Mouse (Mus musculus) adrenal gland, adult 18-20 months (tissue): ENCODE measurements at regions not wholly inside any gene's neighbourhood (a gene's known extent, or its start where the extent isn't known, plus 50 kb on each side); places are given as distances from the start of the nearest gene placed in this dataset.

Experiments used
- DNase-seq, 2 experiments: peaks; one replicate each; pipeline ENCODE4 v3.0.0; 2021 to 2022; ENCODE audit warnings: low spot score in 2 of 2

DNA sequence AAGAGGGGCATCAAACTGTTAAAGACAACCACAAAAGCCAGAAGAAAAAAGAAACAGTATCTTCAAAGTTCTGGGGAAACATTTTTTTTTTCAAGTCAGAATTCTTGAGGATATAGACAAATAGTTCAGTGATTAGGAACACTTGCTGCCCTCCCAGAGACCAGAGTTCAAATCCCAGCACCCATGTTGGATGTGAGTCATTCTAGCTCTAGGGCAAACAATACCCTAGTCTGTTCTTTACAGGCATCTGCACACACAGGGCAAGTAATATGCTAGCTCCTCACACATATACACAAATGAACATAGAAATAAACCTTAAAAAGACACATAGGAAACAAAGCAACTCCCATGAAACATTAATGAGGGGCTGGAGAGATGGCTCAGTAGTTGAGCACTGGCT is 256.8 kb downstream of the Mreg start:
- DNase-seq: no peak

DNA sequence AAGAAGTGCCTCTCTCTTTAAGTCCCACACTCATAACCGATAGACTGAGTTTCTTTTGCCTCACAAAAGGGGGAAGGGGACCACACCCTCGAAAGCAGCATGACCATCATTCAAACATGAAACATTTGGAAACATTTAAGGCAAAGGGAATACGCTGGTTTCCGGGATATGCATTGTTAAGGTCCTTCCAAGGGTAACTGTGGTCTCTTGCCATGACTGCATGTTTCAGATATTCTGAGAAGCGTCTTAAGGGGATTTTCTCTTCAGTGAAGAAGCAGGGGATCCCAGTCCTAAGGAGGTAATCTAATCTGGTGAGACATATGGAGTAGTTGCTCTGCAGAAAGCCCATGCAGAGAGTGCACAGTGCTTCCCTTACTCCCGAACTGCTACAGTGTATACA is 258.8 kb downstream of the Mreg start:
- DNase-seq: no peak

DNA sequence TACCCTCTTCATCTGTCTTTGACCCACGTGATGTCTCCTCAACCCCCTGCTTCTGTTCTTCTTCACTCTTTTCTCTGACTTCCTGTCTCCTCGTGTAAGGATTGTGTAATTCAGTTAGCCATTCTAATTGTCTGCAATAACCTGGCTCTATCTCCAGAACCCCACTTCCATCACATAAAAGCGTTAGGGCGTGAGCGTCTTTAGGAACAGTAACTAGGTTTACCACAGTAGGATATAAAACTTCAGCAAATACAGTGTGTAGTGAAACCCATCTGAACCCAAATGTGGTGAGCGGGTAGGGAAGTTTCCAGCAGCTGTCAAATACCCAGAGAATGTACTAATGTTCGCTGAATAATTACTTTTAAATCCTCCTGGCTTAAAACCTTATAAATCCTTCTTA is 262.6 kb downstream of the Mreg start:
- DNase-seq: no peak

DNA sequence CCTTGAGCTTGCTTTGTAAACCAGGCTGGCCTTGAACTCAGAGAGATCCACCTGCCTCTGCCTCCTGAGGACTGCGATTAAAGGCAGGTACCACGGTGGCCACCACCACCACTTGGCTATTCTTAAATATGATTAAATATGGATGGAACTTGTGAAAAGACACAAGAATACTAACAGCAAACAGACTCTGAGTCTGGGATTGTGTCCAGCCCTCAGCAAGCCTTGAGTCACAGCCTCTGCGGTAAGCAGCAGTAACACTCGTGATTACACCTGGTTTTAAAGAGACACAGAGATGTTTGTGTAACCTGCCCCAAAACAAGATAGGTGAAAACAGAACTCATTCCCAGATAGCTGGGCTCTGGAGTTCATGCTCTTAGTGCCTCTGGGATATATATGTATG is 263.4 kb downstream of the Mreg start:
- no peak for DNase-seq

DNA sequence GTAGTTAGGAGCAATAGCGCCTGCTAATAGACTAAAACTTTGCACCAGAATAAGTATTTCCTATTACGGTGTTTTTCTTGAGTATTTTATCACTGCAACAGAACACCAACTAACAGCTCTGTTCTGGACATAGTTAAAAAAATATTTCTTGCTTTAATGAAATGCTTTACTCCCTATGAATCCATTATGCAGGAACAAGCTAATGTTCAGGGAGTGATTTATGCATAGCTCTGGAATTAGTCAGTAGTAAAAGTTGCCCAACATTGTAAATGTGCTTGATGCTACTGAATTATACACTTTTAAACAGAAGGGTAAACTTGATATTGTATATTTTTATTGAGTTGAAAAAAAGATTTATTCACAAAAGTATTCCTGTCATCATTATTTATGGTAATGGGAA is 264.6 kb downstream of the Mreg start:
- no peak for DNase-seq

DNA sequence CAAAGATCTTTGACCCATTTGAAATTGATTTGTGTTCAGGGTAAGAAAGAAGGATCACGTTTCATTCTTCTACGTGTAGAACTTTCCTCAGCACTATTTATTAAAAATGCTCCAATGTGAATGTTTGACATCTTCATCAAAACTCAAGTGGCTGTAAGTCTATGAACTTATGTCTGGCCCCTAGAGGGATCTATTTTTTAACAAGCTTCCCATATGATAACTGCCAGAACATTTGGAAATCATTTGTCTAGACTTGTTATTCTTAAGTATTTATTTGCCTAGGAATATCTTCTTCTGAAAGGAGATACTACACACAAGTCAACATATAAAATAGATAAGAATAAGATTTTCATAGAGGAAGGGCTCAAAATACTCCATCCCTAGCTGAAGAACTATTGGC is 265.2 kb downstream of the Mreg start:
- DNase-seq: no peak

DNA sequence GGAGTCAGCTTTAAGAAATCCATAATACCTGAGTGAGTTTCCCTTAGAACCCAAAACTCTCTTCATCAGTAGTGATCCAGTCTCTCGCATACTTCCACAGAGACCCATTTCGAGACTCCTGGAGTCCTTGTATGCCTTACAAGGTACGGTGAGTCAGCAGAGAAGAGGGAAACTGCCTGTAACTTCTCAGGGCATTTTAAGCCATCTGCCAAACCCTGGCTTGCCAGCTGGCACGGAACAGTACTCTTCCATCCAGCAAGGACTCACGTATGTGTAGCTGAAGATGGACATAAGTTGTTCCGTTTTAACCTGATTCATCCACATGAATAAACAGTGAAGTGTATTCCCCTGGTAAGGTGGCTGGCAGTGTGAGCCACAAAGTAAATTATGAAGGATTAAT is 267.0 kb downstream of the Mreg start:
- DNase-seq: peak; percentile 9 to 22

DNA sequence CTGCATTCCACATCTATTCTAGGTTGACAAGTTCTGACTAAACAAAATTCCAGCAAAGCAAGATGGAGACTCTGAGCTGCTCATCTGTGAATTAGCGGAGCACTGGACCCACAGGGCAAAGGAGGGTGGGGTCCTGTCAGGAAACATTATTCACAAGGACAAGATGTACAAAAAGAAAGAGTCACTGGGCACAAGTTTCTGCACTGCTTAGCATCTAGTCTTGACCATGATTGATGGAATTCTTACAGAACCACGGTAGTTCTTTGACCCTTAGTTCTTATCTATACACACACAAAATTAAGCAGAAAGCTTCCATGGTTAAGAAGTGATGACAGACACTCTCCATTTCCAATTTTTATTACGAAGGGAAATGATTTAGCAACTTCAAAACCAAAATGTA is 267.6 kb downstream of the Mreg start:
- no peak for DNase-seq

DNA sequence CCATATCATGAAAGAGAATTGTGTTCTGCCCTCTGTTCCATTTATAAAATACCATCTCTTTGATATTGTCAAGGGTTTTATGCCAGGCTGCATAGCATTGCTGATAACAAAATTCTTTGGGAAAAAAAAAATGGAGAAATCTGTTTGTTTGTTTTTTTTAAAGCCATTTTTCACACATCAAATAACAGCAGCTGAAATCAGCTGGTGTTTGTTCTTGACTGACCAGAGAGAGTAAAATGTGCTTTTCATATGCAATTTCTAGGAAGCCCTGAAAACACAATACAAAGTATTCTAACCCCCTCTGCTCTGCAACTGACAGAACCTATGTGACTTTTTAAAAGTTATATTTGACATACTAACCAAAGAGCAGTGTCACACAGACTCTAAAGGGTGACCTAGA is 270.0 kb downstream of the Mreg start:
- DNase-seq: no peak

DNA sequence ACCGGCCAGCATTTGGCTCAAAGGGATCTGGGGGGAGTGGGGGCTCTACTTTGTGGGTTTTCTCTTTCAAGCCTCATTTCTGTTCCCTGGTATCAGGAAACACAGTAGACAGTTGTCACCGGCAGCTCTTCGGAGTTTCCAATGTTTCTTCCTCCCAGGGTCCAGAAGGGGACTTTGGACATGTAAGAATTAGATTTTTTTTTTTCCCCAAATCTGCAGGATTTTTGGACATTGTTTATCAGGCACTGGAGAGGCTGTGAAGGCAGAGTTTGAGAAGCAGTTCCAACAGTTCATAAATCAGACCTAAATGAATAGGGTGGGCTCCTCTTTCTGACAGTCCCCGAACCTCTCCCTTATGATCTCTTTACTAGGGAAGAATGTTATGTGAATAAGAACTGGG is 270.4 kb downstream of the Mreg start:
- no peak for DNase-seq

DNA sequence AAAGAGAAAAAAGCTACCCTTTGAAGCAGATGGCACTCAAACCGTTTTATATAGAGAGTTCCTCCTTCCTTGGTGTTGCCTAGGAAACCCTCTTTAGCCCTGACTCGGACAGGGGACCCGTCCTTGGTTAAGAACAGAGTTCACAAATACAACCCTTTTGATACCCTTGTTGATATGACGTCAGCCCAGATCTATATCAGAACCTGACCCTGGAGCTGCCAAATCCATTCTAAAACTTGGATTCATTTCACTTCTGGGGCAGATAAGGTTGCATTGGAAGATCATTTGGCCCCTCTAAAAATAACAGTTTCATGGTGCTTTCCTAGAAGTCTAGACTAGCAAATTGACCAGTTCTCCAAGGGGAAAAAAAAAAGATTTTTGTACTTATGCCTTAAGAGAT is 271.2 kb downstream of the Mreg start:
- DNase-seq: no peak

DNA sequence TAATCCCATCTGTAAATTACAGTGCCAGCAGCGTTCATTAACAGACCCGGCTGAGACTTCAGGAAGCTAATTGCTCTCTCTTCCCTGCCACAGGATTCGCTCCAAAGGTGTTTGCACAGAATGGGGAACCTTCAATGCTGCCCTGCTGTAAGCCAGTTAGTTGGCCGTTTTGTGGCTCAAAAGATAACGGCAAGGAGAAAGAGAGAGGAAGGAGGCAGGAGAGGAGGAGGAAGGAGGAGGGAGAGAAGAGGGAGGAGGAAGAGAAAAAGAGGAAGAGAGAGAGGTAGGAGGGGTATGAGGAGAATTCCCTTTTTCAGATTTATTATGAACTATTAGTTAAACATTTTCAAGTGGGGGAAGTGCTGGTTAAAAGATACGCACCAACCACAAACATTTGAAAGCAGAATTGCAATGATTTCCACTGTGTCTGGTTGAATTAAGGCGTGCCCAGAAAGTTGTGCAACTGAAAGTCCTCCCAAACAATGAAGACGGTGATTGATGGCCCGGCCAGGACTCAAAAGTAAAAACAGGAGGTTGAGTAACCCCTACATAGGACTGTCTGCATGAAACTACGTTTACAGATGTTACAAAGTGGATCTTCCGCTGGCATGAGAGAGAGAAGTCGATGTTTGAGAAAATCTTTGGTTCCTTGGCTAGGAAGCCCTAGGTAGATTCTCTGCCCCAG is 273.6 kb downstream of the Mreg start:
- no peak for DNase-seq

DNA sequence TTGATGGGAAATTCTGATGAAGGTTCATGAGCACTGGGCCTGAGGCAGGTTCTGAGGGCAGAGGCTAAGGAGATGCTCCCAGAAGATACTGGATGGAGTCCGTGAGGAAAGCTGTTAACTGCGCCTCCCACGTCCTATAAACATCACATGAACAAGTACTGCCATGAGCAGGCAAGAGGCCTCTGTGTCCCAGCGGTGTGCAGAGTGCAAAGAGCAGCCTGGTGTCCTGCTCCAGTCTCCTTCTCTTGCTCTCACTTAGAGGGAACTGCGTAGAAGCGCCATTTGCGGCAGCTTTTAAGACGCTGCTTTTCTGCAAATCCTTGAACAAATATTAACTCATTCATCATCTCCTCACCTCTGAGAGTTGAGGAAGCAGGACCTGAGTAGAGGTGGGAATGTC is 274.2 kb downstream of the Mreg start:
- no peak for DNase-seq

DNA sequence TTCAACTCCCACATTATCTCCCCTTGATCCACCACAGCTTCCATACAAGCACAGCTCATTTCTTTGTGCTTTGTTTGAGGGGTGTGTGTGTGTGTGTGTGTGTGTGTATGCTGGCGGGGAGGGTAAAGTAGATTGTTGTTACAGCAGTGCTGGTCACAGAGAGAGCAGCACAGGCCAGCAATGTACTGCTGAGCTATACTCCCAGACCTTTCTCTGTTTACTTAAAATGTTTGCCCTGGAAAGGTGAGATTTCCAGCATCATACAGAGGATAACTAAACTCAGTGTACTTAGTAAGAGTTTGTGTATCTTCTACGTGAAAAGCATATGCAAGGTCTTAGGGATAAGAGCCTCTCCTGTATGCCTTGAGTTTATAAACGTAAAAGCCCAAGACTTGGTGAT is 274.9 kb downstream of the Mreg start:
- DNase-seq: no peak

DNA sequence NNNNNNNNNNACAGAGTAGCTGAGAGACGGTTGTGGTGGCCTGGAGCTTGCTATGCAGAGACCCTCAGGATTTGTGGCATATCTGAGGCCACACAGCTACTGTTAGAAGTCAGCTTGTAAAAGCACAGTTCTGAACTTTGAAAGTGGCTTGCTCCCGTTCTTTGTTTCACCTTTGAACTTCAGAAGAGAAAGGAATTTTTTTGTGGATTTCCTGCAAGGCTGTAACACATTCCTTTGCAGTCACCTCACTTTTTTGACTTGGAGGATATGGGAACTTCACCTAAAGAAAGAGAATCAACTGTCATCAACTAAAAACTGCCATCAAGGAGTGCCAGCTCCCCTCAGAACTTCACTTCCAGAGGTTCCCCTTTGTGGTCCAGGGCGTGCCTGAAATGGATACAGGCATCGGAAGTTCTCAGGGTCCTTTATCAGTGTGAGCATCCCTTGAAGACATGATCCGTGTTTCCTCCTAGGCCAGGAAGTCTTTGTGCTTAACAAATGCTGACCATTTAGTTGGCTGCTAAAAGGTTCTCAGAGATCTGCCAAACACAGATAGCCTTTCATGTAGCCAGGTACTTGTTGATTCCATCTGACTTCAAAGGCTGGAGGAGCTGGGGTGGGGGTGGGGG is 275.5 kb downstream of the Mreg start:
- DNase-seq: no peak

DNA sequence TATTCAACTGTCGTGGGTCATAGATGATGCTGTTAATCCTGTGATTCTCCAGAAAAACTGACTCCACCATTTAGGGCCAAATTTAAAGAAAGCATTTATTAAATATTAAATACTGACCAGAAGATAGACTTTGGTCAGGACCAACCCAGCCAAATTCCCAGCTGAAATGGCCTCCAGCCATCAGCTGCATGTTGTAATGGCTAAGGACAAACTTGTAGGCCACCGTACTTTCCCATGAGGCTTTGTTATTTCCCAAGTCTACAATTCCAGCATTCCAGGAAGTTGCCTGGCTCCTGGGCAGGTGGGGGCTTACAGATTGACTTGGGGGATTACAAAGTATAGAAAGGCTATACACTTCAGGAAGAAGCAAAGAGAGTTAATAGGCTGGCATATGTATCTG is 272.5 kb upstream of the Fn1 start:
- no peak for DNase-seq

DNA sequence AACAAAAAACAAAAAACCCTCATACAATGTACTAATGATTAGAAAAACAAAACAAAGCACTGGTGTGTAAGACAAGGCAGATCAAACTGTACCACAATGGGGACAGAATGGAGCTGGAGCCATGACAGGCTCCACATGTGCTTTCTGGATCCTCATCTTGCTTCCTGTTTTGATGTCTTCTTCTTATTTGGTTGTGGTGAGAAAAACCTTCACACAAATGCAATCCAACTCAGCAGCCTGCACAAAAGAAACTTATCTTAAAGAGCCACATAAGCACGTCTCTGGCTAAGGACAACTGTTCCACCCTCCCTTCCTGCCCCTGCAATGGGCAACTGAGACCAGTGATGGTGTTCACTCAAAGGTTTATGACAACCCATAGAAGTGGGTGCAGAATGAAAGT is 271.9 kb upstream of the Fn1 start:
- DNase-seq: no peak

DNA sequence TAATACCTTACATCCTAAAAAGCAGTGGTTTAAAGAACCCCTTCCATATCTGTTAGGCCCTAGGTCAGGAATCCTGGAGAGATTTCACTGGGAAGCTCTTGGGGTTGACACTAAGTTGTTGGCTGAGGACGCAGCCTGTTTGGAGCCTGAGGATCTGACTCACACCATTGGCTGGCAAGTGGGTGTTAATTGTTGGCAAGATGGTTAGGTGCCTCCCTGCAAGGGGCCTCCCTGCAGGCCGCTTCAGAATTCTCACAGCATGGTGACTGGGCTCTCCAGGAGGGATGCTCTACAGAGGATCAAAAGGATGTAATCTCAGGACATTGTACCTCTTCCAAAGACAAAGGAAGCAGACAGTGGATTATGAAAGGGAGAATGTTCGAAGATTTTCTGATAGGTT is 270.7 kb upstream of the Fn1 start:
- no peak for DNase-seq

DNA sequence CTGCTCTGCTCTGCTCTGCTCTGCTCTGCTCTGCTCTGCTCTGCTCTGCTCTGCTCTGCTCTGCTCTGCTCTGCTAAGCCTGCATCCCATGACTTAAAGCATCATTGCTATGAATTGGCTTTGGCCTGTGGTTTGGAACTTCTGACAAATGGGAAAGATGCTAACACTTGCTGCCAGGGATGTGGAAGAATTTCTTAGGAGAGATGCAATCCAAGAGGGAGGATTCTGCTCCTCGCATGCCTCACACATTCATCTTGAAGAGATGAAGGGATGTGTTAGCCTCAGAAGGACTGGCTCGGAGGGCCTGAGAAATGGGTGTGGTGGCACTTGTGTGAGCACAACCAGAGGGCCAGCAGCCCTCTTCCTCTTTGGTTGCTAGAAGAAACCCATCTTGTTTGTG is 268.5 kb upstream of the Fn1 start:
- DNase-seq: no peak

DNA sequence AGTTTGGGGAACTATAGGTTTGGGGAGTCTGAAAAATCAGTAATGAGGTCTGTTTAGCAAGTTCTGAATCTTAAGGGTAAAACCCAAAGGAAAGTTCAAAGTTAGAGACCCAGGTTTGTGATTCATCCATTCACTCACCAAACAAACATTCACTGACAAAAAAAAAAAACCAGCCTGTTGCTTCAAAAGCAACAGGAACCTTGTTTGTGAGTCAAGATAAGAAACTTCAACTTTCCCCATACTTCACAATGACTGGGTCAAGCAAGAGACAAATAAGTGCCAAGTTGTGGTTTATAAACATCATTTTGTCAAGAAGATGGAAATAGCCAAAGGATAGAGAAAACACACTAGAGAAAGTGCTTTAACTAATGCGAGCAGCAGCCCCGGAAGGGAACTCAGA is 266.9 kb upstream of the Fn1 start:
- DNase-seq: no peak

DNA sequence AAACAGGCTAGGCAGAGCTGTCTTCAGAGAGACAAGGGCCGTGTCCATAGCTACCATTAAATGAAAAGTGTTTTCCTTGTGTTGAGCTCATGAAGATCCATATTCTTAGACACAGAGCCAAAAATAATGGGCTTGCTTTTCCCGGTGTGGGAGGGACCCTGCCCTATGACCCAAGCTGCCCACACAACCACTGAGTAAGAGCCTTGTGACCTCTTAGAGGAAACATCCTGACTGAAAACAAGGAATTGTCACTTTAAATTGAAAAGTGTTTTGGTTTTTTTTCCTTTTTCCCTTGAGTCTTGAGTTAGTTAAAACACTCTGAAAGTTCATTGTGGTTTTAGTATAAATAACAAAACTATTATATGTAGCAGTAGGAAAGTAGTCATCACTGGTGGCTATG is 264.0 kb upstream of the Fn1 start:
- DNase-seq: no peak

DNA sequence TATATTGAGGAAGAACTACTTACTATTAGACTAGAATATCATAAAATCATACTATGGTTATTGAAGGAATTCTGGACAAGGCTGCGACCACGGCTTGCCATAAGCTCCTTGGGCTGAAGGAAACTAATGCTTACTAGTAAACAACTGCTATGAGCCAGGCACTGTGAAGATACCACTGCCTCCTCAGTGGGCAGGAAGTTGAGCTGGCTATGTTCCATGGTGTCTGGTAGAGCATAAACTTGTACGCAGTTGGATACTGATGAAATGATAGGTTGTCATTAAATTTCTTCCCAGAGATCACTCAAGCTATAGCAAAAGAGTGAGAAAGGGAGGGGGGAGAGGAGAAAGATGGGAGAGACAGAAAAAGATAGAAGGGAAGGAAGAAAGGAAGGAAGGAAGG is 261.4 kb upstream of the Fn1 start:
- no peak for DNase-seq

DNA sequence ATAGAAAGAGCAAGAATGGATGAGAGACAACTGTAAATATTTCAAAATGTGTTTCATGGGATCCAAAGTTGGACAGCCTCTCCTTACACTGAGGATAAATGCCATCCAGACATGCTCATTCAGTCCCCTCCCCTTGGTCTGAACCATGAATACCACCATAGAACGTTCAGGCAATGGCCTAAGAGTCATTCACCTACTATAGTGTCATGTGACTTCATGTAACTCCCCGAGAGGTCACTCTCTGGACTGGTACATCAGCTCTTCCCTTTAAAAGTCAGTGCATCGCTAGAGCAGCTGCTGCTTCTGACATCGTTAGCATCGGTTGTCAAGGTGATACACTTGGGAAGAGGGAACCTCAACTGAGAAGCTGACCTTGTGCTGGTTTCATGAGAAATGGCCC is 260.2 kb upstream of the Fn1 start:
- DNase-seq: no peak

DNA sequence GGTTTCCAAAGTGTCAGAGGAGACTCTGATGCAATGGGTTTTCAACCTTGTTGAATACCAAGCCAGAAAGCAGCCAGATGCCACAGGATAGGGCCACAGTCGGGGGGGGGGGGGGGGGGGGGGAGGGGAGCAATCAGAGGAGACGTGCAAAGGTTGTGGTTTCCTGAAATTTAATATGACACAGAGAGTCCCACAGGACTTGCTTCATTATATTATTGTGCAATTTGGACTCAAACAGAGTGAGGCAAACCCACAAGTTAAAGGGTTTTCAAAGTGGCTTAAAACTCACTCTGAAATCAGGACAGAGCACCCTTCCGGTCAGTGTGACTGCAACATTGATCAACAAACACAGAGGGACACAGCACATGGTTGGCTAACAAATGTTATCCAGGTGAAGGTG is 259.4 kb upstream of the Fn1 start:
- no peak for DNase-seq
